Mouse (Mus musculus) mouse embryonic stem cell (cell line): Measurements from ENCODE around the gene Sag.

Experiments used
- in situ Hi-C, 2 experiments: fragments of 300-500 bp; cut with MboI; formaldehyde crosslinking; loops; 1 replicate in 1 of 2; 3 replicates in 1 of 2; pipeline ENCODE4 v1.14.3; 2019 to 2020; ENCODE audit warnings: low sequenced_read_pairs in 2 of 2, low pct_unique_long_range_greater_than_20kb in 1 of 2, mixed read lengths in 1 of 2; ENCODE audit not compliant: unreplicated experiment in 1 of 2

Gene Sag

DNA sequence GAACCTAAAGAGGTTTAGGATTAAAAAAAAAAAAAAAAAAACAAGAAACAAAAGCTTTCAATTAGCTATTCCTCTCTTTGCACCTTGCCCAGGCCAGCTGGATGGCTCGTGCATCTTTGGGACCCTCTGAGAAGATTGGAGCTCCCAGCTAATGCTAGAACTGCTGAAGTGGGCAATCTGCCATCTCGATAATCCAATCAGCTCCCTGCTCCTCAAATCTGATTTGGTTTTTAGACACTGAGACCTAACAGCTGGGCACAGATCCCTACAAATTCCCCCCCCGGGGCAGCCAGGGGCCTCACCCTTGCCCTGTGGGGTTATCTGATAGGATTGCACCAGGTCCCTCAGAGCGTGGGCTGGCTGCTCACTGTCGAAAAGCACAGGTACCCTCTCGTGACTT, at the start of gene Sag:
Gene Sag (plus strand): TSS at position 105 of the 400 bp plus-strand sequence.
- in situ Hi-C loops: no loop called here

DNA sequence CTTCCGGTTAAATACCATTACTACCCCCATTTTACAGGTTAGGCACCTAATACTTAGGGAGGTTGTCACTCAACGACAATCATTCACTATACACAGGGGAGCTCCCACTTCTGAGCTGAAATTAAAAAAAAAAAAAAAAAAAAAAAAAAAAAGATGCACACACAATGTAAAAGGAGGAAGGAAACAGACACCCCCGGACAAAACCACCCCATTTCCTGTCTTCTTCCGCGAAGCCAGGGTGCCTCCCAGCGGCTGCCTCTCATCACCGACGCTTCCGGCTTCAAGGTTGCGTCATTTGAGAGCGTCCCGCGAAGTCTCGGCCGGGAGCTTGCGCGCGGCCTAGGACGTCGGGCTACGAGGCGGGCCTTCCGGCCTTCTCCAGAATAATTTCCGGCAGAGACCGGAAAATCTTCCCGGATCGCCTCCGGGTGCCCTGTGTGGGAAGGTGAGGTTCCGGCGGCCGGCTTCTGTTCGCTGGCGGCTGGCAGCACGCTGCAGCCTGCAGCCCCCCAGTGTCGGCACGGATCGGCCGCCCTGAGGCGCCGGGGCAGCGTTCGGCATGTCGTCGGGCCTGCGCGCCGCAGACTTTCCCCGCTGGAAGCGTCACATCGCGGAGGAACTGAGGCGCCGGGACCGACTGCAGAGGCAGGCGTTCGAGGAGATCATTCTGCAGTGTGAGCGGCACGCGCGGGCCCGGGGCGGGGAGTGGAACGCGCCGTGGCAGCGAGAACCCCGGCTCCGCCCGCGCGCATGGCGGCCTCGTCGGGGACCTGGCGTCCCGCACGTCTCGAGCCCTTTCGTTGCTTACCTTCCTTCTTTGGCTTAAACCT, 47.6 kb upstream of the Sag start, which contains the start of gene Atg16l1:
Gene Atg16l1 (plus strand): TSS at position 230 of the 830 bp plus-strand sequence.
- in situ Hi-C loops: loop anchor here in 1 of 2 experiments (5.0 kb wide), 1 partner anchor 54 kb away; no protein-coding TSS in a partner anchor

DNA sequence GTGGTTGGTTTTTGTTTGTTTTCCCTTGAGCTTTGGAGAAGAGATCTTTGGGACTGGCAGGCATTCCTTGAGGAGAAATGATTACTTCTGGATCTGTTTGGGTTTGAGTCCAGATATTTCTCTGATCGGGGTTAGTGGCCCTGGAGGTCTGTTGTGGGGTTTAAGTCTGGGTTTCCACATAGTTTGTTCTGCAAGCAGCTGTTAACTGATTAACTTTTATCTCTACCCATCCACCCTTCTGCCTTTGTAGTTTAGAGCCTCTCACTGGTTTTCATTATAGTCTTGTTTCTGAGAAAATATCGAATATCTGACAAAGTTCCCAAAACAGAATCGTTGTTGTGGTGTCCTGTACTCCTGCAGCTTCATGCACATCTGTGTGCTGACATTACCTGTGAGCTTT, 39.7 kb upstream of the Sag start:
- in situ Hi-C loops: no loop called here

DNA sequence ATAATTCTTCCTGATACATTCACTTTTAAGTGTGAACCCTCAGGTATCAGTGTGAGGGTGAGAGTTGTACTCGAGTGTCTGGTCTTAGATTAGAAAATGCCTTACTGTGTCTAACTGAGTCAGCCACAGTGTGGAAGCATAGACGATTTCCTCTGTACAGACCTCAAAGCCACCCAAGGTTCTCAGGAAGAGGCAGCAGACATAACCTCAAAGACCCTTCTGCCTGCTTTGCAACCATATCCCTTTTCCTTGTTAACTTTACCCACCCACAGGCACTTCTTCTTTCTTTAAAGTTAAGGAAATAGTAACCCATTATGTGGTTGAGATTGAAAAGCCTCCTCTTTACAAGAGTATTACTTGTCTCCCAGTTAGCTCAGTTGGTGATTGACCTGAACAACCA, 37.7 kb upstream of the Sag start:
- in situ Hi-C loops: no loop called here

DNA sequence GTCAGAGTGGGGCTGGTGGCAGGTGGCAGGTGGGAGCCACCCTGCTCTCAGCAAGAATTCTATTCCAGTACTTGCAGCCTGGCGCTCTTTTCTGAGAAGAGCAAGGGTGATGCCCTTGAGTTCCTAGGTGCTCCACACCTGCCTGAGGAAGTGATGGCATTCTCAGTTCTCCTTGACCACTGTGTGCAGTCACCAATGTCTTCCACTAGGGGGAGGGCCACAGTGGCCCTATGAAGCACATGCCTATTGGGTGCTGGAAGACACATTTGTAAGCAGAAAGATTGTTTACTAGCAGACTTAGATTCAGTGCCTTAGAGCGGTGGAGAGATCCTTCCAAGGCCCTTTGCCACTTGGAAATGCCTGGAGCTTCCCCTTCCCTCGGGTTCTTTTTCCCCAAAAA, 37.2 kb upstream of the Sag start:
- in situ Hi-C loops: no loop called here

DNA sequence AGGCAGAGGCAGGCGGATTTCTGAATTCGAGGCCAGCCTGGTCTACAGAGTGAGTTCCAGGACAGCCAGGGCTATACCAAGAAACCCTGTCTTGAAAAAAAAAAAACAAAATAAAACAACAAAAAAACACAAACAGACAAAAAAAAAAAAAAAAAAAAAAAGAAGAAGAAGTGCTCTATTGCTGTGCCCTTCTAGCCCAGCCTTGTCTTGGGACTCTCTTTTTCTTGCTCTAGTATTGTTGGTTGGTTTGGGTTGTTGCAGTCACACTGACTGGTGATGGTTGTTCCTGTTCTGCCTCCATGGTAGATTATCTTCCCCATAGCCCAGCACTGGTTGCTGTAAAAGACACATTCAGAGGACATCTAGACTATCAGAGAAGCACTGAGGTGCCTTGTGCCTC, 34.2 kb upstream of the Sag start:
- in situ Hi-C loops: no loop called here

DNA sequence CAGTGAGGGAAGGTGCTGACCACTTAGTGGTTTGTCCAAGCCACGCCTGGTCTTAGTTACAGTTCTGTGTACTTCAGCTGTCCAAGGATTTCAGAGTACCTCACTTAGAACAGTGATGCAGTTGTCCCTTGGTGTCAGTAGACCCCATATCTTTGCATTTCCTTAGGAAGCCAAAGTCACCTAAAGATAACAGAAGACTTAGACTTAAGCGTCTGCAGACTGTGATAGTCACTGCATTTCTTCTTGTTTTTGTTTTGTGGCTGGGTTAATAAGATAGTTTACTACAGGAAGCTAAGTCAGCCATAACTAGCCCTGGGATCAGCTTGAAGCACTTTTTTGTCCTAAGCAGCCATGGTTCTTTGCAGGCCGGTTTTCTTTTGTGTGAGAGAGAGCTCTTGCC, 33.0 kb upstream of the Sag start:
- in situ Hi-C loops: no loop called here

DNA sequence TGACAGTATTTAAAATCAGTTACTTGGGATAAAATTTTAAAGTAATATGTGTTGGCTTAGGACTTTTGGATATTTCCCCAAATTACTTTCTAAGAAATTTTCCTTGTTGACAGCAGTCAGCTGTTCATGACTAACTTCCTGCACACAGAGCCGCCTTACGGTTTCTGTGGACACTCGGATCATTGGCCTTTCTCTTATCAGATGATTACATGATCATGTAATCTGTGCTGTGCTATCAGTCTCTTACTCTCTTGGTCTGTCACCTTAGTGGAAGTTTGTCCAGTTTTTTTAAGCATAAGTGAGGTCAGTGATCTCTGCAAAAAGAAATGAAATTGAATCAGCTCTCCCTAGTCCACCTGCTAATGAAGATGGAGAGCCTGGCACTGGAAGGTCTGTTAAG, 31.8 kb upstream of the Sag start:
- in situ Hi-C loops: no loop called here

DNA sequence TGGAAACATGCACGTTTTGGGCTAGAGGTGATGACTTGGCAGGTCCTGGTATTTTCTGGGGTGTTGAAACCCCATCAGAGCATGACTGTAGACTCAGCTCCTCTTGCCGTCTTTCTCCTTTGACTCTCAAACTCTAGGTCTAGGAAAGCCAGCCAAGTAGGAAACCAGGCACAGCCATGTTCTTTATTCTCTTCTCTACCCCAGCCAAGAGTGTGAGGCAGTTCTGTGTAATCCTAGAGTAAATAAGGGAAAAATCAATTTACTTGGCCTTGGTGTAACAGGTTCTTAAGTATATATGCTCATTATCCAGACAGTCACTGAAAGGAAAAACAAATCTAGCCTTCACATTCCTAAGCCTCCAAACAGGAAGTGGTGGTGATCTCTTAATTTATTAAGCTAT, 30.1 kb upstream of the Sag start:
- in situ Hi-C loops: no loop called here

DNA sequence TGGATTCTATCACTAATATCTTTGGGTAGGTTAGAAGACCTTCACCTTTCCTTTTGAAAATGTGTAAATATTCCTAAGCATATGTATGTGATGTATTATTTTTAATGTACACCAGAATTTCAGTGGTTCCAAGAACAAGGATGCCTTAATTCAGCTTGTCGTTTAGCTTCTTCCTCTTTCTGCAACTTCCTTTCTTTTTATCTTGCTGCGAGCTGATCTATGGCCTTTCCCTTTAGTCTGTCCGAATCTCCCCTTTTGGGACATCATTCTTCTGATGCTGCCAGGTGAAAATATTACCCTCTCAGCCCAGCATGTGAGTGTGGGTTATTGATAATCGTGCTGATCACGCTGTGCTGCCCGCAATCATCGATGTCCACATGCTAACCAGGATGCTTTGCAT, 28.6 kb upstream of the Sag start:
- in situ Hi-C loops: no loop called here

DNA sequence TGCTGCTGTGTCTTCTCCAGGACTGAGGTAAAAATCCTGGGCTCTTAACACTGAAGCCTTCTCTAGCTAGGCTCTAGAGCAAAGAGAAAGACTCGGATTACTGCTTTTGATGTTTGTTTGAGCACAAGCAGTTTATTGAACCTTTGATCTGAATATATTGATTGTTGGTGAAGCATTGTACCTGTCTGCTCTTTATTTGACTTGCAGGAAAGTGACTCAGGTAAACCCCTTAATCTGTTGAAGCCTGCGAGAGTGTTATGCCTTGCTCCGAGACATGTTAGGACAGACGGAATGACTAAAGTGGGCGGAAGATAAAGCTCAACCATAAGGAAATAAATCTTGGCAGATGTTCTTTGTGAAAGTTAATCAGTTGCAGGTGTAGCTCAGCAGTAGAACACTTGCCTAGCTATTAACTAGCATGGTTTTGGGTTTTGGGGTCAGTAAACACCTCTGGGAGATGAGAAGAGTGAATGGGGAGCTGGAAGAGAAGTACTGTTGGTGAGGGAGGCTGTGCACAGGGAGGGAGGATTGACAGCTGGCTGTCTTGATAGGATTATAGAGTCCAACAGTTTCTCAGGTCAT, 24.2 kb upstream of the Sag start:
- in situ Hi-C loops: no loop called here

DNA sequence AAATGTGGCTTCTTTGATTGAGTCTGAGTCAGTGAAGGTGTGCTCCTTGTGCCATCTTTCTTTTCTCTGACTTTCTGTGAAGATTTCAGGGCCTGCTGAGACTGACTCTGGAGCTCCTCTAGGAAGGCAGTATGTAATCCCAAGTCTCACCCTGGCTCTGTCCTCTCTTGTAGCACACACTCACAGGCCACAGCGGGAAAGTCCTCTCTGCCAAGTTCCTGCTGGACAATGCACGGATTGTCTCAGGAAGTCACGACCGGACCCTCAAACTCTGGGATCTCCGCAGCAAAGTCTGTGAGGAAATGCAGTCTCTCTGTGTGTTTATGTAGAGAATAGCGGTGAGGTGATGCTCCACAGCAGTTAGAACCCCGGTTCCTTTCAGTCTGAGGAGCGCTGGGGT, 17.8 kb upstream of the Sag start:
- in situ Hi-C loops: no loop called here

DNA sequence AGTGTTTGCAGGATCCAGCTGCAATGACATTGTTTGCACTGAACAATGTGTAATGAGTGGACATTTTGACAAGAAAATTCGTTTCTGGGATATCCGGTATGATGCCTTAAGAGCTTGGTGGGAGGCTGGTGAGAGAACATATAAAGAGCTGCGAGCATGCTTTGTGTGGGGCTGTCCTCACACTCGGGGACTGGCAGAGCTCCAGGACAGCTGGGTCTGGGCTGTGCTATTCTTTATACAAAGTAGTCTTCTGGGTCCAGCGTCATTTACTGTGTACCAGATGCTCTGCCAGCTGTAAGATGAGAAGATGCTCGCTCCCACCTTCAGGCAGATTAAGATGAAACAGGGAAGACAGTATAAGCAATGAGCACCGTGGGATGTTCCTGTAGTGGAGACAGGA, 17.2 kb upstream of the Sag start:
- in situ Hi-C loops: no loop called here

DNA sequence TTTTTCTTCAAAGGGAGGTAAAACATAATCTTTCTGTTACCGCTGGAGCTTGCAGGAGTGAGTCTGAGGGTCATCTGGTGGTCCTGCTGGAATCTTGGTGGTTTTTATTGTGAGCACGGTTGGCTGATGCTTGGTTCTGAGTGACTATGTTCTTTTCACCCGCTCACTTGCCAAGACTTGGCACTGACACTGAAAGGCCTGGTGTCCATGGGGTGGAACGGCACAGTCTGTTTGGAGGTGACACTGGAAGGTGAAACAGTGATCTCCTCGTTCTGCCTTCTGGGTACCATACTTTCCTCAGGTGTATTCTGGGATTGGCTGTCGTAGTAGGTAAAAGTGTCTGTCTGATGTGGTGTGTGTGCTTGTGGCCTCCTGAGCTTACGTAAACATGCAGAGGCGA, 13.8 kb upstream of the Sag start:
- in situ Hi-C loops: no loop called here

DNA sequence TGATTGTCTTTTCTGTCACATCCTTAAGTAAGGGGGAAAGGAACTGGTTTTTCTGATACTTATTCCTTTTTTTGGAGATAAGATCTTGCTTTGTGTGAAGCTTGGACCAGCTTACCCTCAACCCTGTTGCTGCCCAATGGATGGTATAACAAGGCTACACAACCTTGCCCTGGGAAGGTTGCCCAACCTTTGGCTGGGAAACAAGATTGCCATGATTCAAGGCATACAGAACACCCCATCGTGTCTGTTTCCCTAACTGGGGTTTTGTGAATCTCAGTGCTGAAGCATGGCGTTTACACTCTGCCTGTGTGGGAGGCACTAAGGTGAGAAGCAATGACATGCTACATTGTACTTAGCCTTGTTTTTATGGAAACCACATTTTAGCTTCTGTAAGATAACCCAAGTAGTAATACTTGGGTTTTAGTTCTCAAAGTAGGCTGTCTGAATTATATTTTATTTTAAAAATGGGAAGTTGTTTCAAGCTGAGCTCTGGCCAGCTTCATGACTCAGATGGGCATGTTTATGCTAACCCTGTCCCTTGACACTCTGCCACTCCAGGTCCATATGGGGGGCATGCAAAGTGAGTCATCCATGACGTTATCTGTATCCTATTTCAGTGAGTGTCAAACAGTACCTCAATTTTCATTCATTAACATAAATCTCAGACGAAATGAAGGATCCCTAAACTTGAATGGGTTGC, 10.9 kb upstream of the Sag start:
- in situ Hi-C loops: no loop called here

DNA sequence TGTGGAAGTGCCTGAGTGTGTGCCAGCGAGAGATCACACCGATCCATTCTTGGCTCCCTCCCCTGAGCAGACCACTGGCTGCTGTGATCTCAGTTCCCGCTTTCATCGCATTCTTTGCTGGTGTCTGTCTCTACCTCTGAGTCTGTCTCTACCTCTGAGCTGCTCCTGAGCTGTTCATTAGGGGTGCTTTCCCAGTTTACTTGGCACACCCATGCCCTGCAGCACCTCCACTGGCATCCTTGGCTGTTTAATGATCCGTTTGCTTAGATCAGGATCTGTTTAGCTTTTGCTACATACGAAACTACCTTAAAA, 10.4 kb upstream of the Sag start:
- in situ Hi-C loops: no loop called here

DNA sequence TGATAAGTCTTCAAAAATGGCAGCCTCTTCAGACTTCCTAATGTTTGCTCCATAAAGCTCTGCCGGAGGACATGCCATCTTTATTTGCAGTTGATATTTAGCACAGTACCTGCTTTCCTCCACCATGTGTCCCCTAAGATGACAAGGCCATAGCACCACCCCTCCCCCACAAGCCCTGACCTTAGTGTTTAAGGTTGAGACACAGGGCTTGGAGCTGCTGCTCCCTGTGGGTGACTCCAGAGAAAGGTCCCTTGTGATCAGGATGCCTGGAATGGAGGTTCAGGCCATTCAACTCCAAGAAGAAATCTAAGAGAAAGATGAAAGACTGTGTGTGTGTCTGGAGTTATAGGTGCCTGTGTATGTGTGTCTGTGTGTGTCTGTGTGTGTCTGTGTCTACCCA, 5.8 kb upstream of the Sag start:
- in situ Hi-C loops: no loop called here

DNA sequence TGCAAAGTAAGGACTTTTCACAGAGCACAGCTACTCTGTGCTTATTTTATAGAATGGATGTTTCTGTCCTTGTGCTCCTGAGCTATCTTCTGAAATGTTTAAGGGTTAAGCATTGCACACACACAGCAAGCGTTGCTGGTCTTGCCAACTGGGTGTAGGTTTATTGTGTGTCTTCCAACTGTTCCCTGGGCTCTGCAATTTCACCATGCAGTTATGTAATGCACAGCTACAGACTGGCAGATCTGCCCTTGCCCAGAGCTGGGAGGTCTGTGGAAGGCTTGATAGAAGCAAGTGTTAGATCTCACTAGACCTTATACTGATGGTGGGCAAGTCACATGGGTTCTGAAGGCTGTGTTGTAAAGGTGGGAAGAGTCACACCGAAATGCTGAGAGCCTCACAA, 5.2 kb upstream of the Sag start:
- in situ Hi-C loops: no loop called here

DNA sequence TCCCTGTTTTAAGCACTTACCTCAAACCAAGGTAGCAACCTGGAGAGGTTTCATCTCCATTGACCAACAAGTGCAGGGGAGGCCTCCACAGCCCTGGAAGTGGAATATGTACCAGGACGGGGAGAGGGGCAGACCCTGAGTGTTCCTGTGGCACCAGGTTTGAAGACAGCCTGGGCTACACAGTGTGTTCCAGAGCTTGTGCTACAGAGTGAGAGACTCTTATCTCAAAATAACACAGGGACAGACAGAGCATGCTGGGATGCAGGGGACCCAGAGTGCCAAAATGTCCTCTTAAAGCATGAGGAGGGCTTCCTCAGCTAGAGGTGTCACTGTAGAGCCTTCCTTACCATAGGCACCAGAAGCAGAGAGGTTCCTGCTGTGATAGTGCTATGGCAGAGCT, 4.3 kb downstream of the Sag start:
- in situ Hi-C loops: no loop called here

DNA sequence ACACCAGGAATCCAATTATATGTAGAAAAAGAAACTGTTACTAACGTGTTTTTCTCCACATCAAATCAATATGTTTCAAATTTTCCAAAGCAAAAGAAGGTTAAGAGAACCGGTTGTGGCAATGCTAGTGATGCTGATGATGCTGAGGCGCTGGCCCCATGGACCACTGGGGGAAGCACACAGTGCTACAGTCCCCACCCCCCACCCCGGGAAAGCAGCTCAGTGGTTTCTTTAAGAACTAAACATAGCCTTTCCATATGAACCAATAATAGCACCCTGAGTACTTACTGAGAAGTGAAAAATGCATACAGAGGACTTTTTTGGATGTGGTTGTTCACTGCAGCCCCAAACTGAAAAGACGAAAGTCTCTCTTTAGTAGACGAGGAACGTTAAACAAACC, 7.9 kb downstream of the Sag start:
- in situ Hi-C loops: no loop called here
